Mouse (Mus musculus) hindlimb bud, embryonic 11.5 days (tissue): ENCODE measurements around the gene Uqcc1.
A peak's percentile ranks its signal among the peaks of the same experiment; 100 is the strongest.

Source experiments
- DNase-seq: peaks from one replicate; pipeline ENCODE4 v3.0.0-alpha.2; 2012; ENCODE audit warnings: low read depth, low spot score; ENCODE audit errors: extremely low spot score

Gene Uqcc1

DNA sequence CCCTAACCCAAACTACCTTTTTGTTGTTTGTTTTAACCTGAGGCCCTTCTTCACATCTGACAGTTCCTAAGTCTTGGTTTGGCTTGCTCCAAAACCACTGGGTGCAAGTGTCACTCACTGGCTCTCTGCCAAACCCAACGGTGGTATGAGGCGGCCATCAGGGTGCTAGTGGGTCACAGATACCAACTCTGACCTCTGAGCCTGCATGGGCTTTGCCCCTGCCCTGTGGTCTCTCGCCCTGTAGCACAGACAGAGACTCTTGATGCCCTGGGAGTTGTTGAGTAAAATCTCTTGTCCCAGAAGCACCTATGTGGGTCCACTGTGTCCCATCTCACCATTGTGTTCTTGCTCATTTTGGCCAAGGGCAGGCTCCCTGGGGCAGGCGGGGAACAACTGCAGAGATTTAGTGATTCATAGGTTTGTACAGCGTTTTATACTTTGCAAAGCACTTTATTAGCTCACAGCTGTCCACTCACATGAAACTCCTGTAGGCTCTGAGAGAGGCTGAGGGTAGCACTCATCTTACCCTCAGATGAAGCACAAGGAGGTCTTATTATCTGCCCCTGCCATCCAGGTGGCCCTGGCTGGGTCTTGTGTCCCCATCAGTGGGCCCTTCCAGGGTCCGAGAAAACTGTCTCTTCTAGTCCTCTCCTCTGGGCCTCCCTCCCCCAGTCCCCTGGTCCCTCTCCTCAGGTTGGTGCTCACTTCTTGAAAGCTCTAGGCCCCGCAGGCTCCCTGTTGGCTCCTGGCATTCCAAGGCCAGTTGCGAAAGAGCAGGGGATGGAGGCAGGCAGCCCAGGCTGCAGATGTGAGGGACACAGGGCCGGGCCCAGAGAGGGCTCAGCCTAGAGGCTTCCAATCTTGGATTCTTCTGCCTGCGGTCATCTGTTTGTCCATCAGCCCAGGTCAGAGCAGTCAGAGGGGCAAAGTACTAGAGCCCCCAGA lies 112.5 kb downstream of the Uqcc1 start:
- DNase-seq, result no peak

DNA sequence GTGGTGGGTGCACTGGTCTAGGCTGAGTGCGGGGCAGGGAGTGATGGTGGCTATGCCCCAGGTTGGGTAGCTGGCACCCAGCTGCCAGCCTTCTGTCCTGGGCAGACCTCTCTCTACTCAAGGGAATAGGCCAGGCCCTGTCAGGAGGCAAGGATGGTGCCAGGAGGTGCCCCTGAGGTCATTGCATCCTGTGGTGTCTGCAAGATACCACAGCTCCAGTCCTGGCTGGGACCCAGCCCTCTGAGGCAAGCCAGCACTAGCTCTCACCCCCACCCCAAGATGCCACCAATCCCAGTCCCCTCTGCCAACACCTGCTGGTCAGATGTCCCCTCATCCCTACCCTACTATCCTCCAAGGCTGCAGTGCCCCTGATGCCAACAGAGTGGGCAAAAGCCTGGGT lies 113.9 kb downstream of the Uqcc1 start:
- DNase-seq, result no peak

DNA sequence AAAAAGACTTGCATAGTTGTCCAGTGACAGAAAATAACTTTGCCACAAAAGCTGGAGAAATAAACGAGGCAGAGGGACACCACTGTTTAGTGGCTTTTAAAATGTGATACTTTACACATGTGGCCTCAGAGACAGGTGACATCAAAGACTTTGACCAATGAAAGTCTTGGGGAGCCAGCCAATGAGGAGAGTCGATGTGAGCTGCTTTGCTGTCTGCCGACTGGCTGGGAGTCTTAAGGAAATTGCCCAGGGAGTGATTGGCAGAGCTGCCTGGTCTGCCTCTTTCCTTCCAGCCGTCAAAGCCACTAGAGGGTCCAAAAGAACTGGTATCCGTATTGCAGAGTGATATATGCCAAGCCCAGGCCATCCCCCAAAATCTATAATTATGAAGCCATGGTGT lies 115.3 kb downstream of the Uqcc1 start:
- DNase-seq, result no peak

DNA sequence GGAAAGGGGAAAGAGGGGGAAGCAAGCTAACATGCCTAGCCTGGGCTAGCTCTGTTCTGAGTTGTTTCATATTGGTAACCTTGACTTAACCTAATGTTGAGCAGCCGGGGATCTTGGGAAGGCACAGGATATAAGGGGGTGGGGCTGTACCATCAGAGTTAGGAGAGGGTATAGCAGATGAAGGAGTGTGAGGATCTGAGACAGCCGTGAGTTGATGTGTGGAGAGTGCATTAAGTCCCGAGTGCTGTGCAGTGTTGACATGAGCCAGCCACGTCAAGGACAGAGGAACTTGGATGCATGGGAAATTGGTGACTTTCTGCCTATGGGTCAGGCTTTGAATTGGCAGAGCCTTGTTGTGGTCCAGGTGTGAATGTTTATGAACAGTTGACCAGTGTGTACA lies 117.5 kb downstream of the Uqcc1 start:
- DNase-seq, result no peak

DNA sequence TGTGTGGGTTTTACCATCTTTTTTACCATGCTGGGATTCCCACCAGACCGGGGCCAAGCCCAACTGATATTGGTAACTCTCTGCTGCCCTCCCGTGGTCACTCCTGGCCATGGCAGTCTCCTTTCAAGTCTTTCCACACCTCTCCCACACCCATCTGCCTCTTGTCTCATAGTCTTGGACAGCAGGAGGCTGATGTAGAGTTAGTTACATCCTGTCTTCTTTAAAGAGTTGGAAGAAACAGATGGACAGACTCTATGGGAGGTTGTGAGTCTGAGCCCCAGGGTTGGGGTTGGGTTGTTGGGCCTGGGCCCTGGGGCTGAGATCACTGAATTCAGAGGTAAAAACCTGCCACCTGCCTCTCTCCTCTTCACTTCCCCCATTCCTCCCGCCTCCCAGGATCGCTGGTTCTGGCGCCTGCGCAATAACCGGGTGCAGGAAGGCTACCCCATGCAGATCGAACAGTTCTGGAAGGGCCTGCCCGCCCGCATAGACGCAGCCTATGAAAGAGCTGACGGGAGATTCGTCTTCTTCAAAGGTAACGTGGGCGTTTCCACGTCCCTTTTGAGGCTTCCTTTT lies 118.2 kb downstream of the Uqcc1 start:
- DNase-seq, result peak; percentile 57

DNA sequence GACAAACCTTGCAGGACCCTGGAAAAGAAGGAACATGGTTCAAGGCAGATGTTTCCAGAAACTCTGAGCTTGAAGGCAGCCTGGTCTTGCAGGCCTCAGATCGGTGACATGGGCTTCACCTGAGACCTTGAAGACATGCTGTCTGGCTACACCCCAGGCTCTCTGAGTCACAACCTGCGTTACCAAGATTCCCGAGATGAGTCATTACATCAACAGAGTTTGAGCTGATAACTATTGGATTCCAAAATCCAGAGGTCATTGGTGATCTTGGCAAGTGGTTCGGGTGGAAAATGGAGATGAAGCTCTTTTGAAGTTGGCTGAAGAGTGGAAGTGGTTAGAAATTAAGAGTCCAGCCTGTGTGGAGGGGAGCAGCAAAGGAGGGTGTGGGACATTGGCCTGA lies 120.5 kb downstream of the Uqcc1 start:
- DNase-seq, result no peak

DNA sequence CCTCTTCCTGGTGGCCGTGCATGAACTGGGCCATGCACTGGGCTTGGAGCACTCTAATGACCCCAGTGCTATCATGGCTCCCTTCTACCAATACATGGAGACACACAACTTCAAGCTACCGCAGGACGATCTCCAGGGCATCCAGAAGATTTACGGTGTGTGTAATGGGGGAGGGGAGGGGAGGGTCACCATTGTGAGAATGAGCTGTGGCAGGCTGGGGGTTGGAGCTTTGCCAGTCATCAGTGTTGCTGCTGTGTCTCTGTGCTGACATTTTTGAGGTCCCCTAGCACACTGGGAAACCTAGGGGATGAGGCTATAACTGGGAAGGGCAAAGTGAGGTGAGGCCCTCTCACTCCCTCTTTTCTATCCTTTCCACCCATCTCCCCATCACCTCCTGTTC lies 122.7 kb downstream of the Uqcc1 start:
- DNase-seq, result no peak

DNA sequence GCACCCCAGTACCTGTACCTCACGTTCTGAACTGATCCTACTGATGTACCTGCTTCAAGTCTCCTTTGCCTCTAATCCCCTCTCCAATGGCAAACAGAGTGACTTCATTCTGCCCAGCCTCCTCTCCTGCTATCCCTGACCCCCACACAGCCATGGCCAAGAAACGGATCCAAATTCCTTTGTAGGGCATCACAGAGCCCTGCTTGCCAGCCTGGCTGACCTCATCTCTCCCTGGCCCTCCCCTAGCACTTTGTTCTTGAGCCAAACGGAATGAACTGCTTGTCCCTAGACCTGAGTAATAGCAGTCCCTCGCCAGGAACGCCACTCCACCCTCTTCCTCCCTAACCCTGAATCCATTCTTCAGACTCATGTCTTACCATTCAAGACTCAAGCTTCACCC lies 123.6 kb downstream of the Uqcc1 start:
- no peak for DNase-seq

DNA sequence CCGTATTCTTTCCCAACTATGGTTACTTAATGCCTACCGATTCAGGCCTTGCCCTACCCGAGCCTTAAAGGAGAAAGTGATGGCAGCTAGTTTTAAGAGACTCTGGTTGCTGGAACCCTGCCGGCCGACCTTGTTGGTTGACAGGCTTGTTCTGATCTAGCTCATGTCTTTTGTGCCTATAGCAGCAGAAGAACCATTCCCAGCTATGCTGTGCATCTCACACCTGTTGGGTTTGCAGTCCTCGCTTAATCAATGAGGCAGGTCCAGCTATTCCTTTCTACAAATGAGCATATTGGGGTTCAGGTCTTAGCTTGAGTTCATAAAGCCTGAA lies 124.2 kb downstream of the Uqcc1 start:
- DNase-seq, result no peak

DNA sequence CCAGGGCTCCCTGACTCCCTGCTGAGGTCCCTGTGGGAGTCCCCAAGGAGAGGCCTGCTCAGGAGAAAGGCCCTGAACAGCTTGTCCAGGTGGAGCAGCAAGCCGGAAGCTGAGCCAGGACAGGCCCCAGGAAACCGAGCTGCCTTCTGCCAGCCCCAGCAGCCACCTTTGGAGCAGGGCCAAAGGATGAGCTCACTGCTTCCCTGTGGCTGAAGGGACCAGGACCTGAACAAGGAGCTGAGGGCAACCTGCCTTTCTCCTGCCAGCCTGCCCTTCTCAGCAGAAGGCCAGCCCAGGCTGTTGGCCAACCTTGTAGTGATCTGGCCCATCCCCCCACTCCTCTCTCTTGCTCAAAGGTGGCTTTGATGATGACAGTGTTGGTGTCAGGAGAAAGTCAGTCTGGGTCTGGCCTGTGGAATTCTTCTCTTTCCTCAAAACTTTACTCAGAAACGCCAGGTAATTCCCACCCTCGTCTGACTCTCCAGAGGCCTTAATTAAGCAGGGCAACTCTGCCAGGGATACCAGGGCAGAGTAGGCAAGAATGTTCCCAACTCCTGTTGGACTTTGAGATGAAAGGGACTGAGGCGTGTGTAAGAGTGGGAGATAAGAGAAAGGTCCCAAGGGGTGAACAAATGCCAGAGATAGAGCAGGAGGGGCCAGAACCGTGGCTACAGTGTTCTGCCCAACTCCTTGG lies 124.7 kb downstream of the Uqcc1 start:
- no peak for DNase-seq

DNA sequence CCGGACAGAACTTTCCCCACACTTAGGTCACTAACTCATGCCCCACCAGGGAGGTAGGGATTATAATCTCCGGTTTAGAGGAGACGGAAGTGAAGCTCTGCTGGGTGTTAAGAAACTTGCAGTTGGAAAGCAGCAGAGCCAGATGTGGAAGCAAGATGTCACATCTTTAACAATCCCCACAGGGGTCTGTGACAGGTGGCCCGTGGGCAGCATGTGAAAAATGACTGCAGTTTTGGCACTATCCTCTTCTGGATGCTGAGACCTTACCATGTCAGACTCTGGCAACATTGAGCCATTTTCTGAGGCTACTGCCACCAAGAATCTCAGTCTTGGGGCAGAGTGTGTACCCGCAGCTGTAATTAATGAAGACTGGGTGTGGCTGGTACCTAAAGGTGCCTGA lies 126.1 kb downstream of the Uqcc1 start:
- no peak for DNase-seq

DNA sequence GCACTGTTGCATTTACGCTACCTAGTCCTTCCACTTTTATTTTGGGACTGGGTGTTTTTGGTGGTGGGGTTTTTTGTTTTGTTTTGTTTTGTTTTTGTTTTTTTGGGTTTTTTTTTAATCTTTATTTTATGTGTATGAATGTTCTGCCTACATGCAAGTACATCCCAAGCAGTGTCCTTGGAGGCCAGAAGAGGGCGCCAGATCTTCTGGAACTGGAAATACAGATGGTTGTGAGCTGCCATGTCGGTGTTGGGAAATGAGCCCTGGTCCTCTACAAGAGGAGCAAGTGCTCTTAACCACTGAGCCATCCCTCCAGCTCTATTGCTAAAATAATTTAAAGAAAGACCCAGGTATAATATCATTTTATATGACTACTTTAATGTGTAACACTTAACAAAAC lies 127.3 kb downstream of the Uqcc1 start:
- no peak for DNase-seq

DNA sequence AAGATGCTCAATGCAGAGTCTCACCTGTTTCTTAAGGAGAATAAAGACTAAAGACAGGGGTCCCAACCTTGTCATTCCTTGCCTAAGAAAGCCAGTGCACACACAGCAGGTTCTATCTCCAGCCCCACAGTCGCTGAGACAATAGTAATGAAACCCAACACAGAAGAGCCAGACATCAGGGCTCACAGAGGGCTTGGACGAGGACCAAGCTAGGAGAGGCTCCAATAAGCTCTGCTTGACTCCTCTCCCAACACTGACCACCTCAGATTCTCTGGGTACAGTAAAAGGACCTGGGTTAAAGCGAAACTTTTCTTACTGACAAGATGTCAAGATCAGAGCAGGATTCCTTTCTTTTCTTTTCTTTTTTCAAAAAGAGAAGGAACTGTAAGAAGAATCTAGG lies 131.5 kb downstream of the Uqcc1 start:
- no peak for DNase-seq
